Mouse (Mus musculus): ENCODE data around the gene Olfr619.

DNA sequence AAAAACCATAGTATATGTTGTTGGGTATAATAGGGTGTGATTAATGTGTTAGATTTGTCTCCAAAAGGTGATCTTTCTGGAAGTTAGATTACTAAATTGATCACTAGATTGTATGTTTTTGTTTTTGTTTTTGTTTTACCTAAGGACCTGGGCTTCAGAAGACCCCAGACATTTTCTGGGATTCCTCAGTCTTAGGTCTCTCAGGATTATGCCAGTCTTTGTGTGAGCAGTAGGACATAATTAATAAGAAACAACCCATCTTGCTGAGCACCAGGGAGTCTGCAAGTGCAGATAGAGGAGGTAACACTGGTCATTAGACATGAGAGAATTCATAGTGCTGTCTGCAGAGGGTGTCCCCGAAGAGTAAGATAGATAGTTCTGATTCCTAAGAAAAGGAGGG is 27.6 kb upstream of the Olfr619 start, which contains the start of gene Olfr617:
- no peak for TF ChIP-seq CTCF (IDR thresholded peaks at IDR 0.05; ENCODE audit: low read depth, low read length)
- TF ChIP-seq POLR2A (IDR thresholded peaks at IDR 0.05; ENCODE audit: extremely low read depth, insufficient read depth, low read length) = no peak

Measured in liver, adult 2 months (tissue).